Mouse (Mus musculus) urinary bladder, adult 18-20 months (tissue): Measurements from ENCODE around the gene Camkv.

ENCODE experiments used
- DNase-seq, 2 experiments: peaks; one replicate each; pipeline ENCODE4 v3.0.0; 2022; ENCODE audit warnings: low spot score in 2 of 2, mixed read lengths in 2 of 2

Camkv gene

DNA sequence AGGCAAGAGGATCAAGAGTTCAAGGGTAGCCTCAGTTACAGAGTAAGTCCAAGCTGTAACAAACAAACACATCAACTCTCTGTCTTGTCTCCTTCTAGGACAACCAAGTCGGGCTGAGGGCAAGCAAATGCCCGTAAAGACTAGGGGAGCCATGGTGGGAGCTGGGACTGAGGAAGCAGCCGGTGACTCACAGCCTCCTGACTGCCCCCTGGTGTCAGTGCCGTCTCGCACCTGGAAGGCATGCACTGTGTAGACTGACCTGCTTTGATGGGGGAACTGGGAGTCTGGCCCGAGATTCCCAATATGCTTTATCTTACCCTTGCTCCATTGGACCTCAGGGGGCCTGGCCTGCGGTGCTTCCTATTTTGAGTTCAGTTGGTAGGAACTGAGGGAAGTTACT lies 12.5 kb upstream of the Camkv start:
- peak in 1 of 2 experiments; percentile 58 for DNase-seq

DNA sequence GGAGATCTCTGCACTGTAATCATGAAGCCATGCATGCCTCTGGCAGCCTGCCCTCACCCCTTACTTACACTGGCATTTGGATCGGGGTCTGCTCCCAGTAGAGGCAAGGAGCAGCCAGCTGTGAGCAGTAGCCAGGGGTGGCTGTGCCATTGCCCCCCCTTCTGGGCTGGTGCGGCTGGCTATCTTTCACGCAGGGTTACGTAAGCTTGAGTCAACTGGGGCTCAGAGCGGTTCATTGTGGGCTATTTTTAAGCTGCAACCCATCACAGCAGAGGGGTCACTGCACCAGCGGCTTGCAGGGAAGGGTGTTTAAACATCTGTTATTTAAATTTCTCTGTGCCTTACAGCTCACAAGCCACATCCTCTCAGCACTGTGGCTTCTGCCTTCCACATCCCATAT lies 11.5 kb upstream of the Camkv start:
- no peak for DNase-seq

DNA sequence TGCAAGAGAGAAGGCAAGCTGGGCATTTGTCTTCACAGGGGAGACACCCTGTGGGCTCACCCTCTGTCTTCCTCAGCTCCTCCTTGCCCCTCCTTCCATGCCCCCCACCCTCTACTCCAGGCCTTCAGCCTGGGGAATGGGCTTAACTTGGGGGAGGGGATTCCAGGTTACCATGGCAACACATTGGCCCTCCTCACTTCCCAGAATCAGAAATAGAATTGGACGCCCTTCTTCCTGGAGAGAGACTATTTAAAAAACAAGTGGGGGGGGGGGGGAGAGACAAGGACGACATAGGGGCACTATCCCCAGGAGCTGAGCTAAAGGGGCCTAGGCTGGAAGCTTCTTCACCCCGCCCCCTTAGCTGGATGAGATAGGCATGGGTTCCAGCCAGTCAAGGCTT lies 10.2 kb upstream of the Camkv start:
- DNase-seq, result no peak

DNA sequence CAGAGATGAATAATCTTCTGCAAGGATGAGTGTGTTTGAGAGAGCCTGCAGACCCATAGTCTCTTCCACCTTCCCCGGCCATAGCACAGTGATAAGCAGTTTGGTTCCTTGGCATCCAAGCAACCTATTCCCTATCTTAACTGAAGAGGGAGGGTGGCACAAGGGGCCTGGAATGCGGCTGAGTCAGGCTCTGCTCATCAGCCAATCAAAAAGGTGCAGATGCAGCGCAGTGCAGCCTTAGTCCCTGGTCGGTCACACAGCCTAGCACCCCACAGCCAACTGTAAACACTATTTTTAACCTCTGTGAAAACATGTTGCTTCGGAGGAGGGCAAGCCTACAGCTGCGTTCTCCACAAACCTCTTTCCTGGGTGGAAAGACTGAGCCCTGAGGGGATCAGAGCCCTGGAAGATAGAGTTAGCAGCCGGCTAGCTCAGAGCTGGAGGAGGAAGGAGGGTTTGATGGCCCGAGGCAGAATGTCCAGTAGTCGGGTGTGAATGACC lies 8.5 kb upstream of the Camkv start:
- no peak for DNase-seq

DNA sequence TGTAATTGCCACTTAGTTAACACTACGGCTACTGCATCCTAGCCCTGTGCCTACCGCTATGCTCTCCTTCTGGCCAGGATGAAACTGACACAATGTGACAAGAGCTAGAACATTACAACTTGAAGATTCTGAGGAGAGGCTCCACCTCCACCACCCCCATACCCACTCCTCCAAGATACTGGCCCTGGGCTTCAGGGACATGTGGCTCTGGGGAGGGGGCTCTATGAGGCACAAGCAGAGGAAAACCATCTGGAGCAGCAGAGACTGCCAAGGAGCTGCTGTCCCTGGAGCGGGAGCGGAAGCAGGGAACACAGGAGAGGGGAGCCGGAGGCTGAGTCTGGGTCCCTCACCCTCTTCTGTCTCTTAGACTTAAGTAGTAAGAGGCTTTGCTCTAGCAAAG lies 7.7 kb upstream of the Camkv start:
- DNase-seq, result no peak

DNA sequence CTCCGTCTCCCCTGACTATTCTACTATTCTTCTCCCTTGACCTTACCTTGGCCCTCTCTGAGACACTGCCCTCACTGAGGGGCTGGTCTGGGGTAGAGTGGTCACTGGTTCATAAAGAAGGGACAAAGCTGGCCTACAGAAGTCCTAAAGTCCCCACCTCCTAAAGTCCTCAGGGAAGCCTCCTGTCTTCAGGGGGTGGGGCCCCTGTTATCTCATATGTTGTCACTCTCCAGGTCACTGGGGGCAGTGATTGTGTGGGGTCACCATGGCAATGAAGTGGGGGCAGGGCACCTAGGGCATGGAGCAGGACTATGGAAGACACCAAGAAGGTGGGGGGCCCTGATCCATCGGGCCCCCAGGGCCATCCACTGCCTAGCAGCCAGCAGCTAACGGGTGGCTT lies 7.3 kb upstream of the Camkv start, which contains the start of gene Actl11:
Actl11 (plus strand) TSS at position 301 of the 400 bp plus-strand sequence.
- no peak for DNase-seq

DNA sequence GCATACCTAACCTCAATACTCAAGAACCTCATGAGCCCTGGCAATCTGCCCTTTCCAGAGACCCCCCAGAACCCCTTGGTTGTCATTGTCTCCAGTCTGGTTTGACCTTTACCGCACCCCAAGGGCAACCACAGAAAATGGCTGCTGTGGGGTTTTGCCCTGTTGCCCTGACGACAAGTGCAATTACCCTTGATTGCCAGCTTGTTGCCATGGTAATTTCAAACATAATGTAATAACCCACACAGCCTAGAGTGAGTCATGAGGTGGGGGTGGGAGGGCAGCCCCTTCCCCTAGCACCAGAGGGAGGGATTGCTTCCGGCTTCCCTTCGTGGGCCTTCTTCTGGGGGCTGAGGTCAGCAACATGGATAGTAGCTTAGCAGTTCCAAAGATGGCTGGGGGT lies 3.3 kb upstream of the Camkv start:
- DNase-seq, result no peak

DNA sequence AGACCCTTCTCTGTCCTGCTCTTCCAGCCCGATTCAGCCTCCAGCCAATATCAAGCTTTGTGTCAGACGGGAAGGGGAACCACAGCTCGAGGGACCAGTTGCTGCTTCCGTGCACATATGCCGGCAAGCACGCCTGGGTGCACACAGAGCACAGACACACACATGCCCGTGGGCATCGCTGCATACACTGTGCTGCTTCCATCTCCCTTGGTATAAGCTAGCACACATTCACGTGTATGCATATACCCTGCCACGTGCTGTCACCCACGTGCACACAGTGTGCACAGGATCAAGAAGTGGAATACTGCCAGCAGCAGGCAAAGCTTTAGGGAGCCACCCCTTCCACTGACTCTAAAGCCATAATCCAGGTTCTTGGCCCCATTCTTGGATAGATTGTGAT lies 1.3 kb upstream of the Camkv start:
- DNase-seq, result no peak

DNA sequence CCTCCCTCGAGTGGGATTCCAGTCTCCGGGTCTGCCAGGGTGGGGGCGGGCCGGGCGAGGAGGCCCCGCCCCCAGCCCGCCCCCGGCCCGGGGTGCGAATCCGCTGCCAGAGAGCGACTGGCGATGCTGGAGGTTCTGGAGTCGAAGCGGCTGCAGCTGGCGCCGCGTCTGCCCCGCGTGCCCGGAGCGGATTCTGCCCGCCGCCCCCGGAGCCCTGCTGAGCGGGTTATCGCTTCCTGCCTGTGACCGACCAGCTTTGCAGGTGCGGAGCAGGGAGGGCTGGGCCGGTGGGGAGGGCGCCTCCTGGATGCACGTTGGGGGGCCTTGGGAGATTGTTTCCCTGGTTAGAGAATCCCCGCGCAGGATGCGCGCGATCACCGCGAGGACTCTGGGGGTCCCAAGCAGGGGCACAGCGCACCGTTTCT lies 328 bp downstream of the Camkv start:
- no peak for DNase-seq

DNA sequence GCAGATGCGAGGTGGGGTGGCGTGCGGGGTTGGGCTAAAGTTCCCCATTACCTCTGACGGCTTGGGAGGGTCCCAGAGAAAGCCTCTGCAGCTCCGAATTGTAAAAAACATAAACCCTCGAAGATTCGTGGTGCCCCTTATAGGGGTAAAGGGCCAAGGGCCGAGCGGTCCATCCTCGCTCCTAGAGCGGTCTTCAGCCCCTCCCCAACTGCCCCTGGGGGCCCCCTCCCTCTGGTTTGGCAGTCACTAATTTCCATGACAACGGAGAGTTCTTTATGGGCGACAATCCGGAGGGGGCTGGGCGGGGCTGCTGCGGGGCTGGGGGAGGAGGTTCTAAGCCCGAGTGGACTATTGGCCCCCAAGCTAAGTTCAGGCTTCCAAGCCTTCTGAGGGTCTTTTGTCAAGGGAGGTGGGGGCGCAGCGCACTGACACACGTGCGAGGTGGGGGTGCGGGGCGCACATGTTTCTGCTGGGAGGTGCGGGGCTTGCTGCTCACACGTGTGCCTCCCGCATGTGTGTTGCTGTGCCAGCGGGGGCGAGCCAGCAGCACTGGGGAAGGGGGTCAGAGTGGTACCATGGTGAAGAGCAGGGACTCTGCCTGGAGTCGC lies 845 bp downstream of the Camkv start:
- DNase-seq, result no peak

DNA sequence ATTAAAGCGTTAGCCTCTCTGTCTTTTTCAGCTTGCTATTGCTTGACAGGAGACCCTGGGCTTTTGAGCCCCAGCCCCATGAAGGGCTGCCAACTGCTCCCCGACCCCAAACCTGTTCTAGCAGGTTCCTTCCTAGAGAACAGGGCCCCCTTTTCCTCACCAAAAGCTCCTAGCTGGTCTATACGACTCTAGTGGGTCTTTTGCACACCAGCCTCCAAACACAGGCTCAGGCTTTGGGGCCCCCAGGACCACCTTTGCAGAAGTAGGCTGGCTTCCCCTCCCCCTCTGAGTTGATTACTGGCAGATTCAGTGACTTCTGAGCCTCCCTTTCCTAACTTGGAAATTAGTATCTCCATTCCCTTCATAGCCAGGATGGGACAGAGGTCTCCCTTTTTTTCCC lies 1.4 kb downstream of the Camkv start:
- no peak for DNase-seq

DNA sequence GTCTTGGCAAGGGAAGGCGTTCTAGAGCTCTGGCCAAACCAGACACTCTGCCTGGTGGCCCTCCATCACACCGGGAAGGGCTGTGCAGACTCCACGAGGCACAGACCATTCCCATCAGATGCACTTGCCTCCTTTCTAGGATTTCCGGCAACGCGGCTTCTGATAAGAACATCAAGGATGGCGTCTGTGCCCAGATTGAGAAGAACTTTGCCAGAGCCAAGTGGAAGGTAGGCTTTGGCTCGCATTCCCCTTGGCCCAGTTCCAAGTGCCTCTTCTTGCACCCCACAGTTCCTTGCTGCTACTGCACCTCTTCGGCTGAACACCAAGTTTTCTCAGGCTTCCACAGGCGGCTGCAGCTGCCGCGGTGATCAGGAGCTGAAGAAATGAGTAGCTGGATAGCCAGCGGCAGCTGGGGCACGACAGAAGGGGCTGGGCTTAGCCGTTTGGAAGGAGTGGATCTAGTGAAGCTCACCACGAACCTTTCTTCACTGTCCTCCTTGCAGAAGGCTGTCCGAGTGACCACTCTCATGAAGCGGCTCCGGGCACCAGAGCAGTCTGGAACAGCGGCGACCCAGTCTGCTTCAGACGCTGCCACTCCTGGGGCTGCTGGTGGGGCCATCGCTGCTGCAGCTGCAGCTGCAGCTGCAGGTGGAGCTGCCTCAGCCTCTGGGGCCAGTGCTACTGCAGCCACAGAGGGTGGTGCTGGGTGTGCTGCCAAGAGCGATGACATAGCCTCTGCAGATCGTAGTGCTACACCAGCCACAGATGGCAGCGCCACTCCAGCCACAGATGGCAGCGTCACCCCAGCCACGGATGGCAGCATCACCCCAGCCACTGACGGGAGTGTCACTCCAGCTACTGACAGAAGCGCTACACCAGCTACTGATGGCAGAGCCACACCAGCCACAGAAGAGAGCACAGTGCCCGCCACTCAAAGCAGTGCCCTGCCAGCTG lies 12.0 kb downstream of the Camkv start:
- DNase-seq, result no peak

DNA sequence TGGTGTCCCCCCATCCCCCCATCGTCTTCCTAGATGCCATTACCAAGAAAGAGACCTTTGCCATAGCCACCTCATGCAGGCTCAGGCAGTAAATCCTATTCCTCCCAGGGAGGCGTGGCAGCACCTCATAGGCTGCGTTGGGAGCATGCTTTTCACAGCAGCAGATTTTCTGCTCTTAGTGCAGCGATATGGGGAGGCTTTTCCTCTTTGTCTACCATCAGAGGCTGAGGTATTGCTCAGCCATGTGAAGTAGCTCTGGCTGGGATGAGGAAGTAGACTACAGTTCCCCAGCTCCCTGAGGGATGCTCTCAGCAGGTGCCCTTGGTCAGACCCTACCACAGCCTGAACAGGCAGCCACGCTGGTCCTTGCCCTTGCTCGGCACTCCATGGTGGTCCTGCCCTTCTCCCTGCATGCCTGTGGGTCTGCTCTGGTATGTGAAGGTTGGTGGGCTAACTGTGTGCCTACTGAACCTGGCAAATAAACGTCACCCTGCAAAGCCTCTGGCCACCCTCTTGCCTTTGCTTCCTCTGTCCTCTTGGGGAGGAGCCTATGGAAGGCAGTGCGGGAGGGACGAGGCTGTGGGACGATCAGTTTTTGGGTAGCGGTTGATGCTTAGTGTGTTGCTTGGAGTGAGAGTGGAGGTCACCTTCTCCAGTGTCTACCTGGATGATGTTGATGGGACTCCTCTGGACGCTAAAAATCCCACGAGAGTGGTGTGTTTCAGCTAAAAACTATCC lies 13.9 kb downstream of the Camkv start:
- DNase-seq, result no peak

DNA sequence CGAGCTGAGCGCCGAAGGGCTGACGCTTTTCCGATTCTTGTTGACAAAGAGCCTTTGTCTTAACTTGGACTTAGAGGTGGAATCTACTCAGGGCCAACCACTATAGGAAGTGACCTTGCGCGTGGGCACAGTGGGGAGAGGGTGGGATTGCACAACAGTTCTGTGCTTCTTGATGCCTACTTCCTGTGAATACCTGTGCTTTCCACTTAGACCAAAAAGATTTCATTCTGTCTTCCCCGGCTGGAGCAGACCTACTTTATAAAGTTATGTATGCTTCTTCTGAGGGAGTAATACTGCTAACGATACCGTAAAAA lies 14.4 kb downstream of the Camkv start, which contains the start of gene Traip:
Traip (plus strand) TSS at position 215 of the 314 bp plus-strand sequence.
- no peak for DNase-seq

DNA sequence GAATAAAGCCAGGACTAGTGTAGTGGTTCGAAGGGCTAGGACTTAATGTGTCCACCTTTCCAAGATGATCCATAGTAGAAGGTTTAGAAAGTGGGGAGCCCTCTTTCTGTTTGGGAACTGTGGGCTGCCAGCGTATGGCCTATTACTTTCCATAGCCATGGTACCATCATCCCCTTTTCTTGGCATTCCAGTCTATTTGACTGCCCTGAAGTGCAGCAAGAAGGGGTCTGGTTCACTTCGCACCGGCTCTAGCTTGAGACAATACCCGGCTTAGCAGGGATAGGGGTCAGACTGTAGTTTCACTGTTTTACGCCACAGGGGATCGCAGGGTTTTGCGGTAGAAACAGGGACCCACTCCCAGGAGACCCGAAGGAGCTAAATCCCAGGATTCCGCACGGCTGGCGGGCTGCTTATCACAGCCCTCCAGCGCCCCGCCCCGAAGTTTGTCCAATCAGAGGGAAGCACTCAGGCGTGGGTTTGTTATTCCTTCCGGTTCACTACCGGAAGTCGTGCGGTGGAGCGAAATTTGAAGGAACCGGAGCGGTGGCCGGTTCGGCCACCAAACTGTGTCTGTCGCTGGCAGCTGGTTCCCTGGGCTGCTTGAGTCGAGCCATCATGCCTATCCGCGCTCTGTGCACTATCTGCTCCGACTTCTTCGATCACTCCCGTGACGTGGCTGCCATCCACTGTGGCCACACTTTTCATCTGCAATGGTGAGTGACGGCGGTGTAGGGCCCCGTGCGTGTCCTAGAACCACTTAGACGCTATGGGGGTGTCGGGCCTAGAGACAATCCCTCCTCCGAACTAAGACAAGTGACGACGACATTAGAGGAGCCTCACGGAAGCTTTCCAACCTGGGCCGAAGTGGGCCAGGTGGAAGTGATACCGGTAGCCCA lies 15.2 kb downstream of the Camkv start:
- DNase-seq, result peak; percentile 85

DNA sequence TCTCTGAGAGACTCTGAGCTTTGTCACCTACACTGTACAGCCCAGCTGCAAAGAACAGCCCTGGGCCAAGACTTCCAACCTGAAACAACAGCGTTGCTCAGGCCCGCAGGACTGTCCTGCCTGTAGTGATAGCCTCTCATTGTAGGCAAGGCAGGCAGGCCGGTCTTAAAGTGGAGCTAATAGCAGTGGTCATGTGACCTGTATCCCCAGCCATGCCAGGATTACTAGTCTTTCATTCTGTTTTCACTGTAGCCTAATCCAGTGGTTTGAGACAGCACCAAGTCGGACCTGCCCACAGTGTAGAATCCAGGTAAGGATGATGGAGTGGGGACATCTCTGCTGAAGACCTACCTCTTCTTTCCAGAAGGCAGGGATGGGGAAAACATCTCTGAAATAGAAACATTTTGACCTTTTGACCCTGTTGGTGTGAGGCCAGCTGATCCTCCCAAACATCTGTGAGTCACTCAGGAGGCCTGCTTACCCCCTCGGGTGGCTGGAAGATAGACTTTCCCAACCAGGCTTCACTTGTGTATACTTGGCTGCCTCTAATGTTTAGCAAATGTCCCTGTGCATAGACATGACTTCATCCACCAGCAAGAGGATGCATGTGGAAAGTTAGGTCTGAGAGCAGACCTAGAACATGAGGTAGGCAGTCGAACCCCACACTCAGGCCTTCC lies 20.3 kb downstream of the Camkv start:
- DNase-seq, result no peak

DNA sequence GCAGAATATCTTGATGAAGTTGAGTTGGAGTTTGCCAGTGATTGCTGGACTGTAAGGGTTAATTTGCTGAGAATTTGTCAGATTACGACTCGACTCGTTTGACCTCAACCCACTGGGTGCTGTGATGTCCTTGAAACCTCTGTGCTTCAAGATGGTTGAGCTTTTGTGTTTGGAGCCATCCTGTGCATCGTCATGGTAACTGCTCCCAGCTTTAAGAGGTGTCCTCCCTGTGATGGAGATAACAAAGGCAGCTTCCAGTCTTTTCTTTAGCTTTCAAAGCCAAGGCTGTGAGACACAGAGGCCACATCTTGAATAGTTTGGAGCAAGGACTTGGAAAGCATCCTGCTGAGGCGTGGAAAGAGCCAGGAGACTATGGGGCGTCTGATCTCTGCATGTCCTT lies 21.7 kb downstream of the Camkv start:
- DNase-seq, result no peak

DNA sequence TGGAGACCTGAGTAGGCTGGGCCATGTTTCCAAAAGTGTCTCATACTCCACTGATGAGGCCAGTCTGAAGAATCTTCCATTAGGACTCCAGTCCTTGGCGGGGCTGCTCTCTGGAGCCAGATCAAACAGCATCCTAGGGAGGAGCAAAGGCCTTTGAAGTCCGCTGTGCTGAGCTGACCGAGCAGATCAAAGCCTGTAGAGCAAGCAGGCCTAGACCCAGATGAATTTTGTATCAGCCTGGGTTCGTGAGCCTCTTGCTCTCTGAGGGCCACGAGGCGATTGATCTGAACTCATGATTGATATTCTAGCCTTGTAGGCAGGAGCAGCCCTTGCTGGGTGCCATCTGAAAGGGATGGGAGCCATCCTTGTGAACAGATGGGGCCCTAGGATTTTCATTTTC lies 24.4 kb downstream of the Camkv start:
- DNase-seq, result no peak

DNA sequence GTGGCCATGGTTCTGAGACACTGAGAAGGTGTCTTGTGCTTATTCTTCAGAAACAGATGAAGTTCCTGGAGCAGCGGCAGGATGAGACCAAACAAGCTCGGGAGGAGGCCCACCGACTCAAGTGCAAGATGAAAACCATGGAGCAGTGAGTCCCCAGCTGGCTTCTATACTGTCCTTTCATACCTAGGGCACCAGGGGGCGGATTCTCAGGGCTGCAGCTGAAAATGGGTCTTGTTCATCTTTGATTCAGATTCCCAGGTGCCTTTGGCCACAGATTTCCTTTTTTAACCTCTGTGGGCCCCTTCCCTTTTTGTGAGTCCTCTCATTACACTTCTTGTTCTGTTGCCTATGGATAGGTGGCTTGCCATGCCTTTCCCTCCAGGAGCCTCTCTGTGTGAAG lies 25.5 kb downstream of the Camkv start:
- DNase-seq, result no peak

DNA sequence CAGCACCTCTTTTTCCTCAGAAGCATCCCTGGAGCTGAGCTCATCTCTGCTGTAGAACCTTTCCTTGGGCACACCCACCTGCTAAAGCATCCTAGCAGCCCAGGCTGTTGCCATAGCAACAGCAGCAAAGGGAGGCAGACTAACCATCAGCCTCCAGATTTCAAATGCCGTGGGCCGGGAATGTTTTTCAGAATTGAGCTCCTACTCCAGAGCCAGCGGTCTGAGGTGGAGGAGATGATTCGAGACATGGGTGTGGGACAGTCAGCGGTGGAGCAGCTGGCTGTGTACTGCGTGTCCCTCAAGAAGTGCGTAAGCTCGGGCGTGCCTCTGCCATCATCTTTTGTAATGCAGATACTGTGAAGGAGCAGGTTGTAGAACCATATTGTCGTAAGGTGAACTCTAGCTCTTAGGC lies 25.9 kb downstream of the Camkv start:
- DNase-seq, result no peak

DNA sequence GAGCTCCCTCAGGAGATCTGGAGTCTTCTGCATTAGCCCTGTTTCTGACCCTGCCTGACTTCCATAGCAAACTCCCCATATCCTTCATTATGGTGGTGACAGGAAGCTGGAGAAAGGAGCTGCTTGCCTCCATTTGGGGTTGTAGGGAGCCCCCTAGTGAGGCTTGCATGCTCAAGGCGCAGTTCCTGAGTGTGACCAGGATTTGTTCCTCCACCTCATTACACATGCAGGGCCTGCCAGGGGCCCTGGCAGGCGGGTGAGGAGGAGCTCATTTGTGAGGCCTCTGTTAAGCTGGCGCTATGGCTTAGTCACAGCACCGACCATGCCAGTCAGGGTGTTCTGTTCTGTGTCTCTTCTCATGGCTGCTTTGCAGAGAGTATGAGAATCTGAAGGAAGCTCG lies 26.4 kb downstream of the Camkv start:
- DNase-seq, result no peak
